Mouse (Mus musculus) MEL (cell line): Measurements from ENCODE around the gene Tmem200a.
"Not testable (repeated sequence)": the region's sequence is repeated elsewhere in the genome, so short reads cannot be mapped to it uniquely, and the experiment has no call there.

ENCODE experiments used
- BHLHE40 ChIP-seq: IDR thresholded peaks from 2 replicates; pipeline ENCODE4 v1.6.1; 2012; ENCODE audit warnings: low read depth, mild to moderate bottlenecking, inconsistent platforms, low read length, improper control_type of control experiment, borderline replicate concordance
- CTCF ChIP-seq, 3 experiments: IDR thresholded peaks in 2 of 3; conservative IDR thresholded peaks in 1 of 3; 2 replicates each; pipeline ENCODE4 v1.5.1; 2011 to 2012; ENCODE audit warnings: low read length in 3 of 3, low read depth in 2 of 3, mild to moderate bottlenecking in 2 of 3, improper control_type of control experiment in 1 of 3, inconsistent platforms in 1 of 3, mixed read lengths in 1 of 3, moderate library complexity in 1 of 3; ENCODE audit not compliant: control insufficient read depth in 1 of 3, insufficient read depth in 1 of 3, poor library complexity in 1 of 3, severe bottlenecking in 1 of 3
- EP300 ChIP-seq, 2 experiments: IDR thresholded peaks; 2 replicates each; pipeline ENCODE4 v1.6.1; 2011; ENCODE audit warnings: improper control_type of control experiment in 2 of 2, low read length in 2 of 2, low read depth in 1 of 2, mild to moderate bottlenecking in 1 of 2
- GATA1 ChIP-seq: IDR thresholded peaks from 2 replicates; pipeline ENCODE4 v1.6.1; 2011; ENCODE audit warnings: low read depth, low read length, improper control_type of control experiment
- JUND ChIP-seq: IDR thresholded peaks from 2 replicates; pipeline ENCODE4 v1.6.1; 2011; ENCODE audit warnings: low read depth, mild to moderate bottlenecking, improper control_type of control experiment, low read length
- NELFE ChIP-seq: IDR thresholded peaks from 2 replicates; pipeline ENCODE4 v1.6.1; 2011; ENCODE audit warnings: low read depth, low read length, improper control_type of control experiment
- POLR2A ChIP-seq, 2 experiments: IDR thresholded peaks; 2 replicates each; pipeline ENCODE4 v1.6.1; 2011 to 2012; ENCODE audit warnings: low read length in 2 of 2, mild to moderate bottlenecking in 2 of 2, control low read depth in 1 of 2, improper control_type of control experiment in 1 of 2, low read depth in 1 of 2, moderate library complexity in 1 of 2; ENCODE audit not compliant: control insufficient read depth in 1 of 2, insufficient read depth in 1 of 2, poor library complexity in 1 of 2
- TBP ChIP-seq: IDR thresholded peaks from 2 replicates; pipeline ENCODE4 v1.8.0; 2011; ENCODE audit warnings: low read depth, low read length, improper control_type of control experiment
- UBTF ChIP-seq: IDR thresholded peaks from 2 replicates; pipeline ENCODE4 v1.6.1; 2012; ENCODE audit warnings: low read depth, mild to moderate bottlenecking, inconsistent platforms, low read length, improper control_type of control experiment, moderate library complexity, borderline replicate concordance; ENCODE audit not compliant: insufficient read depth
- USF1 ChIP-seq: IDR thresholded peaks from 2 replicates; pipeline ENCODE4 v1.6.1; 2014; ENCODE audit warnings: low read depth, mild to moderate bottlenecking, inconsistent platforms, low read length, improper control_type of control experiment, moderate library complexity
- ZC3H11A ChIP-seq: IDR thresholded peaks from 2 replicates; pipeline ENCODE4 v1.6.1; 2012; ENCODE audit warnings: low read depth, mild to moderate bottlenecking, inconsistent platforms, low read length, improper control_type of control experiment

DNA sequence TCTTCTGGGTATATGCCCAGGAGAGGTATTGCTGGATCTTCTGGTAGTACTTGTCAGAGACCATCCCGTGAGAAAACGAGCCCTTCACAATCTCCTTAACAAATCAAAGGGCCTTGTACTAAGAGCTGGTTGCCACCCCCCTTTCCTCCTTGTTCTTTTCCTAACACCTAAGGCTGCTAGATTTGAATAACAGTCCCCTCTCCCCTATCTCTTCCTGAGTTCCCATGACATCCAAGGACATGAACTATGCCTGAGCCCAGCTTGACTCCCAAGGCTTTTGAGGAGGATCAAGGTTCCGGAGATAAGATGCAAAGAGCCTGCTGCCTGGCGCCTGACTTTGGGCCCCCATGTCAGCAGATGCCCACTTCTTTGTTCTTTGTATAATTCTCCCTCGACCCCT, 184.7 kb downstream of the Tmem200a start:
- TF ChIP-seq TBP; UBTF; EP300 (IDR thresholded peaks at IDR 0.05; ENCODE audit: low read depth in 1 of 2, low read length in 2 of 2); GATA1; JUND; CTCF (IDR thresholded peaks at IDR 0.05 in 2 of 3, conservative IDR thresholded peaks at IDR 0.05 in 1 of 3; ENCODE audit: control insufficient read depth in 1 of 3, insufficient read depth in 1 of 3, low read depth in 2 of 3, low read length in 3 of 3, poor library complexity in 1 of 3, severe bottlenecking in 1 of 3); USF1; BHLHE40; POLR2A (IDR thresholded peaks at IDR 0.05; ENCODE audit: control insufficient read depth in 1 of 2, insufficient read depth in 1 of 2, low read depth in 1 of 2, low read length in 2 of 2, poor library complexity in 1 of 2); ZC3H11A; NELFE: not testable (repeated sequence)
